Mouse (Mus musculus): ENCODE measurements around the gene Ccdc83. TPM values are rescaled to one million over a fixed set of nuclear protein-coding genes. Genes with fewer than 3 reads are reported as not detected.
A peak's percentile ranks its signal among the peaks of the same experiment; 100 is the strongest.

Ccdc83 gene
- not detected in 2 replicates for polyA plus RNA-seq (2015; fragmentation: Nextera tagmentation; extraction: Ambion mirVana)

- peak within 1 kb of the TSS; percentile 51 for H3K4me2 ChIP-seq
- WGBS: 6% methylated on average over 28 of the region's 28 CpGs
- ATAC-seq (ENCODE audit: low read depth): peak; percentile 88
Observed at GRCm38 (mm10) chr7:90265289-90265970, at the start of gene Ccdc83. Gene Ccdc83, minus strand, starts transcription at chr7:90265777.

GRCm38 (mm10) chr7:90313421-90313820 lies 47.8 kb upstream of the Ccdc83 start:
- H3K9ac ChIP-seq: no peak overlapping the region
- no peak overlapping the region for H3K4me2 ChIP-seq
- no peaks in the 10 kb centered on the region for H3K4me1 ChIP-seq (replicated peaks)
- no peaks in the 10 kb centered on the region for H3K9me3 ChIP-seq
- H3K4me3 ChIP-seq: no peak overlapping the region
- no peaks in the 10 kb centered on the region for H3K27me3 ChIP-seq
- 78% methylated on average over 3 of the region's 3 CpGs for WGBS
- no peak for ATAC-seq (ENCODE audit: low read depth)
- no peaks in the 10 kb centered on the region for H3K36me3 ChIP-seq
- no peak overlapping the region for H3K27ac ChIP-seq (replicated peaks)

More at GRCm38 (mm10) chr7:90265289-90265970, at the start of gene Ccdc83:
- no peak within 1 kb of the TSS for H3K27ac ChIP-seq (replicated peaks)
- H3K4me3 ChIP-seq: peak within 1 kb of the TSS; percentile 19
- no peaks in the 10 kb centered on the region for H3K27me3 ChIP-seq
- H3K4me1 ChIP-seq (replicated peaks): peaks cover 26% of the 10 kb centered on the region
- H3K9me3 ChIP-seq: no peaks in the 10 kb centered on the region
- H3K36me3 ChIP-seq: no peaks in the 10 kb centered on the region
- peak within 1 kb of the TSS; percentile 41; the same call in 1 of the 2 replicates for H3K9ac ChIP-seq

- no peak for ATAC-seq (ENCODE audit: low read depth)
- Histone ChIP-seq H3K9me3 (no peaks in the 10 kb centered on the region), H3K4me1 (replicated peaks) (no peaks in the 10 kb centered on the region), H3K4me2 (no peak overlapping the region), H3K4me3 (no peak overlapping the region), H3K9ac (no peak overlapping the region), H3K36me3 (no peaks in the 10 kb centered on the region), H3K27me3 (no peaks in the 10 kb centered on the region), H3K27ac (replicated peaks) (no peak overlapping the region)
- WGBS: 70% methylated on average over 7 of the region's 7 CpGs
Observed at GRCm38 (mm10) chr7:90312151-90312883, 46.7 kb upstream of the Ccdc83 start.

- 65% methylated on average over 6 of the region's 6 CpGs for WGBS
- H3K4me1 ChIP-seq (replicated peaks): peaks cover under 1% of the 10 kb centered on the region
- H3K9me3 ChIP-seq: no peaks in the 10 kb centered on the region
- H3K27me3 ChIP-seq: peaks cover 25% of the 10 kb centered on the region
- no peak overlapping the region for H3K9ac ChIP-seq
- no peak overlapping the region for H3K27ac ChIP-seq (replicated peaks)
- H3K4me3 ChIP-seq: no peak overlapping the region
- H3K36me3 ChIP-seq: no peaks in the 10 kb centered on the region
- ATAC-seq (ENCODE audit: low read depth): no peak
- no peak overlapping the region for H3K4me2 ChIP-seq
Observed at GRCm38 (mm10) chr7:90308003-90308402, 42.4 kb upstream of the Ccdc83 start.

GRCm38 (mm10) chr7:90306968-90307367 lies 41.4 kb upstream of the Ccdc83 start:
- Histone ChIP-seq H3K9me3 (no peaks in the 10 kb centered on the region), H3K4me2 (no peak overlapping the region), H3K27me3 (peaks cover 32% of the 10 kb centered on the region), H3K27ac (replicated peaks) (no peak overlapping the region), H3K4me3 (no peak overlapping the region), H3K9ac (no peak overlapping the region), H3K36me3 (no peaks in the 10 kb centered on the region), H3K4me1 (replicated peaks) (peaks cover 11% of the 10 kb centered on the region)
- ATAC-seq (ENCODE audit: low read depth): no peak
- 82% methylated on average over 1 of the region's 1 CpGs for WGBS

- WGBS: 6% methylated on average over 3 of the region's 3 CpGs
- ATAC-seq (ENCODE audit: low read depth): no peak
Observed at GRCm38 (mm10) chr7:90306079-90306478, 40.5 kb upstream of the Ccdc83 start.

GRCm38 (mm10) chr7:90302647-90303552 lies 37.3 kb upstream of the Ccdc83 start:
- peaks cover 13% of the 10 kb centered on the region for H3K4me1 ChIP-seq (replicated peaks)
- peak overlapping the region; percentile 59 for H3K4me3 ChIP-seq
- no peaks in the 10 kb centered on the region for H3K9me3 ChIP-seq
- peak overlapping the region; percentile 98 for H3K4me2 ChIP-seq
- peak overlapping the region; percentile 75 for H3K9ac ChIP-seq
- H3K27ac ChIP-seq (replicated peaks): no peak overlapping the region
- H3K36me3 ChIP-seq: no peaks in the 10 kb centered on the region
- 4% methylated on average over 27 of the region's 27 CpGs for WGBS
- peak; percentile 60; the same call in 1 of the 2 replicates for ATAC-seq (ENCODE audit: low read depth)
- H3K27me3 ChIP-seq: peaks cover 51% of the 10 kb centered on the region

More at GRCm38 (mm10) chr7:90306079-90306478, 40.5 kb upstream of the Ccdc83 start:
- peaks cover 13% of the 10 kb centered on the region for H3K4me1 ChIP-seq (replicated peaks)
- no peaks in the 10 kb centered on the region for H3K36me3 ChIP-seq
- H3K4me3 ChIP-seq: no peak overlapping the region
- H3K9ac ChIP-seq: no peak overlapping the region
- no peak overlapping the region for H3K4me2 ChIP-seq
- no peaks in the 10 kb centered on the region for H3K9me3 ChIP-seq
- H3K27me3 ChIP-seq: peaks cover 37% of the 10 kb centered on the region
- H3K27ac ChIP-seq (replicated peaks): no peak overlapping the region

GRCm38 (mm10) chr7:90301942-90302646 lies 36.5 kb upstream of the Ccdc83 start, which contains the start of gene Sytl2:
Gene Sytl2, plus strand, starts transcription at chr7:90302252.
- H3K27ac ChIP-seq (replicated peaks): no peak within 1 kb of the TSS
- peaks cover 50% of the 10 kb centered on the region for H3K27me3 ChIP-seq
- 2% methylated on average over 32 of the region's 43 CpGs for WGBS
- peak; percentile 87 for ATAC-seq (ENCODE audit: low read depth)
- no peaks in the 10 kb centered on the region for H3K9me3 ChIP-seq
- no peaks in the 10 kb centered on the region for H3K36me3 ChIP-seq
- peak within 1 kb of the TSS; percentile 75 for H3K9ac ChIP-seq
- peaks cover 13% of the 10 kb centered on the region for H3K4me1 ChIP-seq (replicated peaks)
- H3K4me3 ChIP-seq: peak within 1 kb of the TSS; percentile 59
- peak within 1 kb of the TSS; percentile 98 for H3K4me2 ChIP-seq

- H3K4me3 ChIP-seq: no peak overlapping the region
Observed at GRCm38 (mm10) chr7:90291885-90292284, 26.3 kb upstream of the Ccdc83 start.

GRCm38 (mm10) chr7:90284793-90285192 lies 19.2 kb upstream of the Ccdc83 start:
- Histone ChIP-seq H3K27me3 (no peaks in the 10 kb centered on the region), H3K36me3 (no peaks in the 10 kb centered on the region), H3K4me2 (no peak overlapping the region), H3K4me1 (replicated peaks) (no peaks in the 10 kb centered on the region), H3K27ac (replicated peaks) (no peak overlapping the region), H3K9me3 (no peaks in the 10 kb centered on the region), H3K9ac (no peak overlapping the region), H3K4me3 (no peak overlapping the region)
- no peak for ATAC-seq (ENCODE audit: low read depth)
- 73% methylated on average over 7 of the region's 7 CpGs for WGBS

More at GRCm38 (mm10) chr7:90291885-90292284, 26.3 kb upstream of the Ccdc83 start:
- Histone ChIP-seq H3K36me3 (no peaks in the 10 kb centered on the region), H3K9ac (no peak overlapping the region), H3K4me1 (replicated peaks) (no peaks in the 10 kb centered on the region), H3K27ac (replicated peaks) (no peak overlapping the region), H3K9me3 (no peaks in the 10 kb centered on the region), H3K27me3 (no peaks in the 10 kb centered on the region), H3K4me2 (no peak overlapping the region)
- ATAC-seq (ENCODE audit: low read depth): no peak
- 80% methylated on average over 6 of the region's 6 CpGs for WGBS

GRCm38 (mm10) chr7:90282786-90283185 lies 17.2 kb upstream of the Ccdc83 start:
- H3K4me1 ChIP-seq (replicated peaks): no peaks in the 10 kb centered on the region
- no peak overlapping the region for H3K9ac ChIP-seq
- H3K4me3 ChIP-seq: no peak overlapping the region
- 94% methylated on average over 1 of the region's 1 CpGs for WGBS
- H3K4me2 ChIP-seq: no peak overlapping the region
- no peaks in the 10 kb centered on the region for H3K9me3 ChIP-seq
- no peak for ATAC-seq (ENCODE audit: low read depth)
- no peak overlapping the region for H3K27ac ChIP-seq (replicated peaks)
- H3K36me3 ChIP-seq: no peaks in the 10 kb centered on the region
- H3K27me3 ChIP-seq: no peaks in the 10 kb centered on the region
